Mouse (Mus musculus) thymus, adult 2 months (tissue): ENCODE results near the gene Vsig2.

Experiments used
- CTCF ChIP-seq: fragments of 200-500 bp; IDR thresholded peaks from 2 replicates; pipeline ENCODE4 v1.5.1; 2012; ENCODE audit warnings: mild to moderate bottlenecking, control low read depth, low read length, moderate library complexity, borderline replicate concordance; ENCODE audit not compliant: control insufficient read depth, poor library complexity, insufficient read depth; ENCODE audit errors: extremely low read depth
- POLR2A ChIP-seq: fragments of 200-500 bp; IDR thresholded peaks from 2 replicates; pipeline ENCODE4 v1.6.1; 2012; ENCODE audit warnings: mild to moderate bottlenecking, low read length, control low read depth, moderate library complexity; ENCODE audit not compliant: control insufficient read depth, poor library complexity, insufficient read depth; ENCODE audit errors: extremely low read depth

DNA sequence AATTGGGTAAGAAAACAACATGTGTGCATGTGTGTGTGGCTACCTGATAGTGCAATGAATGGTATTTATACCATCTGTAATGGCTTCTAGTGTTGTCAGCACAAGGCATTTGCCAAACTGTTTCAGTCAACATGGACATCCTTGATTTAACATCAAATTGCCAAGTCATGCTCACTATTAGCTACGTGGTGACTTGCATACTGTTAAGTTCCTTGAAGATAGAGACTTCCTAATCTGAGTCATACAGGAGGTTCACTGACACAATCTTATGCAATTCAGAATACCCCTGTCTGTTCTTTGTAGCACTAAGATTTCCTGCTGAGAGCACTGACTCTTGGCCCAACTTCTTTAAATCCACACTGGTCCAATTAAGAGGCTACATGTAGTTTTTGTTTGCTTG lies 21.6 kb upstream of the Vsig2 start:
- TF ChIP-seq CTCF: no peak
- TF ChIP-seq POLR2A: no peak
